Mouse (Mus musculus) kidney, adult 2 months (tissue): ENCODE data around the gene Mpst.

Experiments
- CTCF ChIP-seq: fragments of 200-500 bp; conservative IDR thresholded peaks from 2 replicates; pipeline ENCODE4 v1.5.1; 2011; ENCODE audit warnings: low read depth, mild to moderate bottlenecking, control low read depth, low read length, moderate library complexity, mixed read lengths; ENCODE audit not compliant: insufficient read depth, insufficient read length
- POLR2A ChIP-seq: fragments of 200-500 bp; IDR thresholded peaks from one replicate; pipeline ENCODE4 v1.6.1; 2011; ENCODE audit warnings: low read depth, low read length, control low read depth

DNA sequence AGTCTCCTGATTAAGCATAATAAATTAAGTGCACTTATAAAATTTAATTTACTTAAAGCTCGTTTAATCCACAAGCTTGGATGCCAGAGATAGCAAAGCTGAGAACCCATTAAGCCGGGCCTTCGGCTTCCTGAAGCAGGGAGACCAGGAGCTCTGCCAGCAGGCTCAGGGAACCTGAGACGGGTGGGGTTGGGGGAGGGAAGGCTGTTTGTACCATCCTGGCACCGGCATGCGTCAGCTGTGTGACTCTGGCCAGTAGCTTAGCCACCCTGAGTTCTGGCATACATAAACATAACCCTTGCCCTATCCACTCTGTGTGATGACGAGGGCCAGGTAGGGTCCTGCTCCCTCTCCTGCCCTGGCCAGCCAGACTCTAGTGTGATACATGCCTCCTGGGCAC, 49.8 kb downstream of the Mpst start:
- no peak for TF ChIP-seq CTCF
- TF ChIP-seq POLR2A: no peak
